Mouse (Mus musculus): Measurements from ENCODE around the gene Crat. TPM values are rescaled to one million over a fixed set of nuclear protein-coding genes. Genes with fewer than 3 reads are reported as not detected.
"Not testable (repeated sequence)": the region's sequence is repeated elsewhere in the genome, so short reads cannot be mapped to it uniquely, and the experiment has no call there.

Gene Crat
- polyA plus RNA-seq, 1 experiment from 2014 or later, result 28.0 TPM

GRCm38 (mm10) chr2:30436156-30436545, 20.5 kb upstream of the Crat start:
- Histone ChIP-seq H3K9ac (no peak overlapping the region), H3K4me3 (ENCODE audit: low read depth, low read length) (no peak overlapping the region), H3K4me1 (ENCODE audit: insufficient read depth) (peaks cover 14% of the 10 kb centered on the region), H3K9me3 (ENCODE audit: low read depth, low read length) (no peaks in the 10 kb centered on the region), H3K36me3 (ENCODE audit: insufficient read depth) (peaks cover 85% of the 10 kb centered on the region), H3K4me2 (no peak overlapping the region), H3K27ac (ENCODE audit: low read depth) (no peak overlapping the region), H3K27me3 (ENCODE audit: insufficient read depth, low read length) (no peaks in the 10 kb centered on the region)
- DNase-seq, result peak; percentile 61
- peak; percentile 41 for TF ChIP-seq CTCF (IDR thresholded peaks at IDR 0.05; ENCODE audit: low read depth)
- ATAC-seq (ENCODE audit: insufficient read depth), result 0 out of 2 replicates have a peak, but pooled peaks have one; percentile 5
- 72% methylated on average over 5 of the region's 5 CpGs for WGBS

GRCm38 (mm10) chr2:30435326-30436155, 19.9 kb upstream of the Crat start:
- no peak overlapping the region; the same call in 1 of the 2 replicates for H3K27ac ChIP-seq (ENCODE audit: low read depth)
- WGBS, result 54% methylated on average over 5 of the region's 5 CpGs
- peak; percentile 52; the same call in 1 of the 2 replicates for ATAC-seq (ENCODE audit: insufficient read depth)
- H3K4me1 ChIP-seq (ENCODE audit: insufficient read depth), result peaks cover 8% of the 10 kb centered on the region
- no peak overlapping the region for H3K4me3 ChIP-seq (ENCODE audit: low read depth, low read length)
- H3K4me2 ChIP-seq, result no peak overlapping the region
- DNase-seq, result peak; percentile 93
- no peaks in the 10 kb centered on the region for H3K27me3 ChIP-seq (ENCODE audit: insufficient read depth, low read length)
- no peaks in the 10 kb centered on the region for H3K9me3 ChIP-seq (ENCODE audit: low read depth, low read length)
- TF ChIP-seq CTCF (IDR thresholded peaks at IDR 0.05; ENCODE audit: low read depth), result peak; percentile 95
- peaks cover 91% of the 10 kb centered on the region for H3K36me3 ChIP-seq (ENCODE audit: insufficient read depth)
- H3K9ac ChIP-seq, result no peak overlapping the region

GRCm38 (mm10) chr2:30429156-30429555, 13.5 kb upstream of the Crat start:
- Histone ChIP-seq H3K9me3 (ENCODE audit: low read depth, low read length) (no peaks in the 10 kb centered on the region), H3K4me2 (no peak overlapping the region), H3K9ac (no peak overlapping the region), H3K27ac (ENCODE audit: low read depth) (no peak overlapping the region), H3K4me3 (ENCODE audit: low read depth, low read length) (no peak overlapping the region), H3K4me1 (ENCODE audit: insufficient read depth) (no peaks in the 10 kb centered on the region), H3K36me3 (ENCODE audit: insufficient read depth) (peaks cover 80% of the 10 kb centered on the region), H3K27me3 (ENCODE audit: insufficient read depth, low read length) (no peaks in the 10 kb centered on the region)
- DNase-seq, result no peak
- no peak for TF ChIP-seq CTCF (IDR thresholded peaks at IDR 0.05; ENCODE audit: low read depth)
- no peak for ATAC-seq (ENCODE audit: insufficient read depth)

- Histone ChIP-seq H3K27me3 (ENCODE audit: insufficient read depth, low read length) (no peaks in the 10 kb centered on the region), H3K27ac (ENCODE audit: low read depth) (no peak overlapping the region), H3K4me3 (ENCODE audit: low read depth, low read length) (no peak overlapping the region), H3K4me1 (ENCODE audit: insufficient read depth) (peaks cover 13% of the 10 kb centered on the region; the same call in 1 of the 2 replicates), H3K9me3 (ENCODE audit: low read depth, low read length) (no peaks in the 10 kb centered on the region), H3K9ac (no peak overlapping the region), H3K4me2 (no peak overlapping the region), H3K36me3 (ENCODE audit: insufficient read depth) (peaks cover 11% of the 10 kb centered on the region; the same call in 1 of the 2 replicates)
- no peak for TF ChIP-seq CTCF (IDR thresholded peaks at IDR 0.05; ENCODE audit: low read depth)
- ATAC-seq (ENCODE audit: insufficient read depth) (no peak), DNase-seq (no peak)
- 72% methylated on average over 4 of the region's 4 CpGs for WGBS
Observed at GRCm38 (mm10) chr2:30421432-30421831, 5.8 kb upstream of the Crat start.

GRCm38 (mm10) chr2:30419112-30419511, 3.5 kb upstream of the Crat start:
- peaks cover 13% of the 10 kb centered on the region; the same call in 1 of the 2 replicates for H3K4me1 ChIP-seq (ENCODE audit: insufficient read depth)

GRCm38 (mm10) chr2:30418259-30418658, 2.6 kb upstream of the Crat start:
- ATAC-seq (ENCODE audit: insufficient read depth), result no peak
- peaks cover 7% of the 10 kb centered on the region; the same call in 1 of the 2 replicates for H3K36me3 ChIP-seq (ENCODE audit: insufficient read depth)
- peaks cover 13% of the 10 kb centered on the region; the same call in 1 of the 2 replicates for H3K4me1 ChIP-seq (ENCODE audit: insufficient read depth)
- H3K27ac ChIP-seq (ENCODE audit: low read depth), result peak overlapping the region; percentile 54
- no peaks in the 10 kb centered on the region for H3K27me3 ChIP-seq (ENCODE audit: insufficient read depth, low read length)
- peak overlapping the region; percentile 39; the same call in 1 of the 2 replicates for H3K9ac ChIP-seq
- H3K4me2 ChIP-seq, result peak overlapping the region; percentile 43
- H3K4me3 ChIP-seq (ENCODE audit: low read depth, low read length), result peak overlapping the region; percentile 11
- no peak for DNase-seq
- no peak for TF ChIP-seq CTCF (IDR thresholded peaks at IDR 0.05; ENCODE audit: low read depth)
- no peaks in the 10 kb centered on the region for H3K9me3 ChIP-seq (ENCODE audit: low read depth, low read length)
- WGBS, result 57% methylated on average over 6 of the region's 6 CpGs

More at GRCm38 (mm10) chr2:30419112-30419511, 3.5 kb upstream of the Crat start:
- Histone ChIP-seq H3K9me3 (ENCODE audit: low read depth, low read length) (no peaks in the 10 kb centered on the region), H3K4me2 (peak overlapping the region; percentile 43), H3K27me3 (ENCODE audit: insufficient read depth, low read length) (no peaks in the 10 kb centered on the region), H3K4me3 (ENCODE audit: low read depth, low read length) (peak overlapping the region; percentile 11; the same call in 1 of the 2 replicates), H3K27ac (ENCODE audit: low read depth) (peak overlapping the region; percentile 19; the same call in 1 of the 2 replicates), H3K36me3 (ENCODE audit: insufficient read depth) (peaks cover 7% of the 10 kb centered on the region; the same call in 1 of the 2 replicates), H3K9ac (peak overlapping the region; percentile 39; the same call in 1 of the 2 replicates)
- ATAC-seq (ENCODE audit: insufficient read depth) (no peak), DNase-seq (peak; percentile 28)
- no peak for TF ChIP-seq CTCF (IDR thresholded peaks at IDR 0.05; ENCODE audit: low read depth)
- 29% methylated on average over 10 of the region's 10 CpGs for WGBS

GRCm38 (mm10) chr2:30417595-30418165, 2.1 kb upstream of the Crat start:
- TF ChIP-seq CTCF (IDR thresholded peaks at IDR 0.05; ENCODE audit: low read depth), result no peak
- no peaks in the 10 kb centered on the region for H3K9me3 ChIP-seq (ENCODE audit: low read depth, low read length)
- peaks cover 13% of the 10 kb centered on the region; the same call in 1 of the 2 replicates for H3K4me1 ChIP-seq (ENCODE audit: insufficient read depth)
- peaks cover 7% of the 10 kb centered on the region; the same call in 1 of the 2 replicates for H3K36me3 ChIP-seq (ENCODE audit: insufficient read depth)
- ATAC-seq (ENCODE audit: insufficient read depth) (no peak), DNase-seq (peak; percentile 19)
- H3K4me3 ChIP-seq (ENCODE audit: low read depth, low read length), result 0 out of 2 replicates have a peak overlapping the region, but pooled peaks have one; percentile 1
- H3K4me2 ChIP-seq, result peak overlapping the region; percentile 92
- WGBS, result 55% methylated on average over 5 of the region's 5 CpGs
- H3K27ac ChIP-seq (ENCODE audit: low read depth), result peak overlapping the region; percentile 54; the same call in 1 of the 2 replicates
- no peaks in the 10 kb centered on the region for H3K27me3 ChIP-seq (ENCODE audit: insufficient read depth, low read length)
- H3K9ac ChIP-seq, result 0 out of 2 replicates have a peak overlapping the region, but pooled peaks have one; percentile 39

GRCm38 (mm10) chr2:30417154-30417553, 1.5 kb upstream of the Crat start:
- not testable (repeated sequence) for H3K9me3 ChIP-seq (ENCODE audit: low read depth, low read length); H3K27ac ChIP-seq (ENCODE audit: low read depth); H3K9ac ChIP-seq; ATAC-seq (ENCODE audit: insufficient read depth); DNase-seq; H3K36me3 ChIP-seq (ENCODE audit: insufficient read depth); H3K27me3 ChIP-seq (ENCODE audit: insufficient read depth, low read length)
- Histone ChIP-seq H3K4me3 (ENCODE audit: low read depth, low read length) (peak overlapping the region; percentile 93), H3K4me1 (ENCODE audit: insufficient read depth) (peaks cover 13% of the 10 kb centered on the region; the same call in 1 of the 2 replicates), H3K4me2 (peak overlapping the region; percentile 92)
- WGBS, result 74% methylated on average over 6 of the region's 6 CpGs

Measured in lung, embryonic 14.5 days (tissue).